Mouse (Mus musculus) fat pad, adult 2 months (tissue): ENCODE results near the gene Crocc.

Experiments
- DNase-seq: peaks from one replicate; pipeline ENCODE4 v3.0.0-alpha.2; 2011; ENCODE audit warnings: low read depth, low spot score; ENCODE audit errors: extremely low read depth

Gene Crocc

DNA sequence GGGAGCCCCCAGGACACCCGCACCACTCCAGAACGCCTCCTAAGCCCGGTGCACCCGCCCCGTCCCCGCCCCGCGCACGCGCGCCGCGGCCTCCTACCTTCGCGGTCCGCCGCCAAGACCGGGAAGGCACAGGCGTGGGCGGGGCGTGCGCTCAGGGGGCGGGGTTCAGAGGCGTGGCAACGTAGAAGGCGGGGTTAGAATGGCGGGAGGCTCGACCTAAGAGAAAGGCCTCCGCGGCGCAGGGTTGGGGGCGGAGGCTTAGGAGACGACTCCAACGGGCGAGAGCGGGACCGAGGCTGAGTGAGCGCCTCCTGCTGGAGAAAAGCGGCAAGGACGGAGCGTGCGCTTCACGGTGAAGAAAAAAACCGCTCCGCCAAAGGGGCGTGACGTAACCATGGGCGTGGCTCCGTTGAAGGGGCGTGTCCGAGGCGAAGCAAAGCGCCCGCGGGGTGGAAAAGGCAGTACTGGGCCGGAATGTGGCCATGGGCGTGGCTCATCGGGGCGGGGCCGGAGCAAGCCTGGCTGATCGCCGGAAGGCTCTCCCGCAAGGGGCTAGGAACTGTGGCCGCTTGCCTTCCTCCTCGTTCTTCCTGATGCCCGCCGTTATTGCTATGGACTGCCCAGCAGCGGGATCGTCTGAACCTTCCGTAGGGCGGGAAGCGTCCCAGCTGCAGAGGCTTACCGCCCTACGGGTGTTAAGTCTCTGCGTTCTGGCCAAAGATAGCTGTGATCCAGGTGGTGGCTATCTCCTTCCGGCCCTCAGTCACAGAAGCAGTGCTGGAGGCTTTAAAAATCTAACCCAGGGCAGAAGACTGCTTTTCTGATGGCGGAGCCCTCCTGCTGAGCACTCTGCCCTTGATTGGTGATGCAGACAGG is at the start of gene Crocc:
Crocc (minus strand) TSS at position 125 of the 876 bp plus-strand sequence.
- peak; percentile 67 for DNase-seq

DNA sequence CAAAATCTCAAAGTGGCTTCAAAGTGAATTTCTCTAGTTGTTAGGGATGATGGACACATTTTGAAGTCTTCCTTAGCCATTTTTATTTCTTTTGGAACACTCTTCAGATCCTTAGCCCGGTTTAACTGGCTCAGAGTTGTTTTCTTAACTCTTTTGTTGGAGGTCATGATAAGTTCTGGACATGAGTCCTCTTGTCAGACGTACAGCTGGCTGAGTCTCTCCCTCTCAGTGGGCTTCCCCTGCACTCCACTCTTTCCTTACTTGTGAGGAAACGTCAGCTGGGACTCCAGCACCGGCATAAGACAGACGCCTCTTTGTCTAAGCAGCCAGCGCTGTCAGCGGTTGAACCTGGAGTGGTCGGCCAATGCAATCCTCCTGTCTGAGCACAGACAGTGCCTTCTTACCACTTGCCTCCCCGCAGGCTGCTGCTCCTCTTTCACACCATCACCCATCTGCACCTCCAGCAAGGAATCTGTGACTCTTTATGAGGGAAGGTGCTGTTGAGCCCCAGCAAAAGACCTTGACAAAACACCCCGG is 47.9 kb upstream of the Crocc start:
- no peak for DNase-seq

DNA sequence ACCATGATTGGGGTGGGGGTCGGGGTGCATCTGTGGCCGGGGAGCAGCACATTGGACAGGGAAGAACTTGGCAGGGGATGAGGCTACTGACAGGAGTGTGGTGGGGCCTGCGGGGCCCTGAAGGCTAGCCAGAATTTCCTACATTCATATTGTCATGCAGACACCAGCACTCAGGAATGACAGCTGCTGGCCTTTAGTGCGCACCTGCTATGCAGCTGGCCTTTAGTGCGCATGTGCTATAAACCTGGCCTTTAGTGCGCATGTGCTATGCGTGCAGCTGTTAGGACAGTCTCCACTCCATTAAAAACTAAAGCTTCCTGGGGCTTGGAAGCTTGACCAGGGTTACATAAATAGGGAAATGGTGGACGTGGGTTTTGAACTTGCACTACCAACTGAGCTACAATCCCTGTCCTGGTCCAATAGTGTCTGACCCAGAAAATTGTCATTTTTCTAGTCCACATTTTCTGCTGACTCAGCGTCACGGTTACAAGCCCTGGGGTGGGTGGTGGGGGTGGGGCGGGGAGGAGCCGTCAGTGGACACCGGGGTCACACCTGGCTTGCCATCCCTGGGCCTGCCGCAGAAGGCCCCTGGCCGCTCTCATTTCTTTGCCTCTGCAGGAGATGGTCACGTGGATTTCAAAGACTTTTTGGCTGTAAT is 46.3 kb upstream of the Crocc start:
- DNase-seq, result no peak

DNA sequence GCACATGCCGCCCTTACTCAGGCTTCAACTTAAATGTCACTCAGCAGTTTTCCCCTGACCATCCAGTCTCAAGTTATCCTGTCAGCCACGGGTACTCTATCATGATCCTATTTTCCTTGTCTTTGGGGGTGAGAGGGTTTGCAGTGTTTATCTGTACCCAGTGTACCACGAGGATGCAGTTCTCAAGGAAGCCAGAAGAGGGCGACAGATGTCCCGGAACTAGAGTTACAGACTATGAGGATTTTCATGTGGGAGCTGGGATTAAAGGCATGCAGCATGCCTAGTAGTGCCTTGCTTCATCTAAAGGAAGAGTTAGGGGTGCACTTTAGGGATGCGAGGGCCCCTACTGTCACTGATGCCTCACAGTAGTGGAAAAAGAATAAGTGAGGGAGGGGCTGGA is 41.5 kb upstream of the Crocc start:
- DNase-seq, result no peak

DNA sequence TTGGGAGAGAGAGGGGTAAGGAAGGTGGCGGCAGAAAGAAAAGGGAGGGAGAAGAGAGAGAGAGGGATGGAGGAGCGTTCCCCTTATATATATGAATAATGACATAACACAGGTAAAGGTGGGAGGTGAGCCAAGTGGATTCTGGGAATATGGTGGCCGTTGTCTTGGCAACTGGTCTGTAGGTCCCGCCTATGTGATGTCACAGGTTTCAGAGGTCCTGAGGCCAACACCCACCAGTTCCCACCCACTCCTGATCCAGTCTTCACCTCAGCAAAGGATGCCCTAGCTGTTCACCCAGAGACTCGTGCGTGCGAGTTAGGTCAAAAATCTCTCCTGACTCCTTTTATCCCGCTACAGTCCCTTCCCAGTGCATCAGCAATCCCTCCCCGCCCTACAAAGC is 40.9 kb upstream of the Crocc start:
- no peak for DNase-seq

DNA sequence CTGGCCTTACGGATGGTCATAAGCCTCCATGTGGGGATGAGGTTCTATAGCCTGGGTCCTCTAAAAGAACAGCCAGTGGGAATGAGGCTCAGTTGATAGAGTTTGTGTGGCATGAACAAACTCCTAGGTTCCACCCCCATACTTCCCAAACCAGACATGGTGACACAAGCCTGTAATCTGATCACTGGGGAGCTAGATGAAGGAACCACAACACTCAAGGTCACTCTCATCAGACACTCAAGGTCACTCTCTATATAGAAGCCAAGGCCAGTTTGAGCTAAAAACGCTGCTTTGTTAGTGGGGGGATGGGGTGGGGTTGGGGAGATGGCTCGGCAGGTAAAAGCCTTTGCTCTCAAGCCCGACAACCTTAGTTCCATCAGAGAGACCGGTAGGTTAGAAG is 39.6 kb upstream of the Crocc start:
- no peak for DNase-seq

DNA sequence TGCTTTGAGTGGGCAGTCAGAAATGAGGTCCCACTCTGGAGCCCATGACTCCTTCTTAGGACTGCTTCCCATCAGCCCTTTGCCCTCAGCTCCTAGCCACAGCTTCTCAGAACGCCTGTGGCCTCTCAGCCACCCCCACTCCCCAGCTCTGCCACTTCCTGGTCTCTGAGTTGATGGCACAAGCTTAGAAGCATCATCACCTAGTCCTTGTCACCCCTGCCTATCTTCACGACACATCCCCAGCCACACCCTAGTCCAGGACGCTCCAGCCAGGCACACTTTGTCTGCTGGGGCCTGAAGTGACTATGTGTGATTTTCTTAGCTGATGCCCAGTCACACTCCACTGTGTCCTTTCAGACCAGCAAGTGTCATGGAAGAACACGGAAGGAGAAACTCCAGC is 38.6 kb upstream of the Crocc start:
- DNase-seq, result no peak

DNA sequence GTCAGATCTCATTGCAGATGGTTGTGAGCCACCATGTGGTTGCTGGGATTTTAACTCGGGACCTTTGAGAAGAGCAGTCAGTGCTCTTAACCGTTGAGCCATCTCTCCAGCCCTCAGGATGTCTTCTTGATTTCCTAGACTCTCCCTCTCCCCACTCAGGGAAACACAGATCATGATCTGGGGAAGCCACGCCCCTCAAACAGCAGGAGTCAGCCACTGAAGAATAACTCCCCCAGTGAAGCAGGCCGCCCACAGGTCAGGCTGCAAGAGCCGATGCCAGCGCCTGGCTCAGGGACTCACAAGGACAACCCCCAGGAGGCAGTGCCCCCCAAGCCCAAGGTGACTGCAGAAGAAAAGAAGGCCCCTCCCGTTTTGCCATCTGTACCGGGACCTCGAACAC is 36.4 kb upstream of the Crocc start:
- DNase-seq, result no peak

DNA sequence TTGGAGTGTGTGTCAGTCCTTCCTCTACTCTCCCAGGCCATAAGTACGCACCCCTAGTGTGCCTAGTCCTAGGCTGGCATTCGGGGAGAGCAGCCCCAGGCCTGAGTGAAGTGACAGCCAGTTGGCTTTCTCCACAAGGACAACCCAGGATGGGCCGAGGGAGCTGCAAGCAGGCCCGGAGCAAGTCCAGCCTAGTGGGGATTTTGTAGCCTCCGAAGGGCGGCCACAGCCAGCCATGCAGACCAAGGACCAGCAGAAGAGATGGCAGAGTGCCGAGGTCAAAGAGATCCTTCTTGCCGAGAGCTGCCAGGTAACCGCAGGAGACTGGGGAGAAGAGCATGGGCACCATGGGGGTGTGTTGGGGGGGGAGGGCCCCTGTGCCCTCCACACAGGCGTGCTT is 34.7 kb upstream of the Crocc start:
- no peak for DNase-seq

DNA sequence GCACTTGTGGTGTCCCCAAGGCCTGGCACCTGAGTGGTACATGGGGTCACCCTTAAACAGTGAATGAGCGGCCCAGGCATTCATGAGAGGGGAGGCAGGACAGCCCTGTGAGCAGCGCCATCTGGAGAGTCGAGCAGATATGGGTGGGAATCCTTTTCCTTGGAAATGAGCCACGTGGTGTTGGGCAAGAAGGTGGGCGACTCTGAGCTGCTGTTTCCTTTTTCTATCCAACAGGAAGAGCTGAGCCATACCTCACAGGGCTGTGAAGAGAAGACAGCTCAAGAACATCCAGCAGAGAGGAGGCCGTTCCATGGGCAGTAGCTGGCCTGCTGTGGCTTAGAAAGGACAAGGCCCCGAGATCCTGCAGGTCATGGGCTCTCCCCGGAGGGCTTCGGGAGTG is 28.4 kb upstream of the Crocc start:
- no peak for DNase-seq

DNA sequence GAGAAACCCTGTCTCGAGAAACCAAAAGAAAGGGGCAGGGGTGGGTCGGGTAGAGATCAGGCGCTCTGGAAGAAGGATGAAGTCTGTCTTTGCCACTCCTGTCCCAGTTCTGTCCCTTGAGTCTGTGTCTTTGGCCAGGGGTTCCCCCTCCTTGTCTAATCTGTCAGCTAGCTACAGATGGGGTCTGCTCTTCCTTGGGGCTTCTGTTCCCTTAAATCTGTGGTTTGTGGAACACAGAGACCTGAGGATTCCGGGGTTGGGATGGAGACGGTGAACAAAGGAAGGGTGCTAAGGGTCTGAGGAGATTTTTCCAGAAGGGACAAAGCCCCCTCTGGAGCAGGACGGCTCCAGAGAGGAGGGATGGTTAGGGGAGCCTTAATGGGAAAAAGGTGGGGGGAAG is 27.7 kb upstream of the Crocc start, which contains the start of gene Spata21:
Spata21 (plus strand) TSS at position 301 of the 400 bp plus-strand sequence.
- DNase-seq, result no peak

DNA sequence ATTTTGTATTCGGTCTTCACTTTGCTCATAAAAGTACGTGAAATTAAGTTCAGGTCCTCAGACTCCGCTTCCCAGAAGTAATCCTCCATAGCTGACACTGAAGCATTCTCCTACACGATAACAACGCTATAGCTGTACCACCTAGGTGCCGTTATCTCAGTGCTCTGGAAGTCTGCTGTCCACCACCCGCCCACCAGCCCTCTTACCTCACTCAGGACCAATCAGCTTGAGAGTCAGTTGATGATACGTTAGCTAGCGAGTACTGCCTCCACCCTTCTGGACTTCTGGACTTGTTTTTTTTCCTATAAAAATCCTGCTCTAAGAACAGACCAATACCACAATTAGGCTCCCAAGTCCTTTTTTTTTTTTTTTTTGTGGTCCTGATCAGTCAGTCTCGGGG is 26.5 kb upstream of the Crocc start:
- no peak for DNase-seq

DNA sequence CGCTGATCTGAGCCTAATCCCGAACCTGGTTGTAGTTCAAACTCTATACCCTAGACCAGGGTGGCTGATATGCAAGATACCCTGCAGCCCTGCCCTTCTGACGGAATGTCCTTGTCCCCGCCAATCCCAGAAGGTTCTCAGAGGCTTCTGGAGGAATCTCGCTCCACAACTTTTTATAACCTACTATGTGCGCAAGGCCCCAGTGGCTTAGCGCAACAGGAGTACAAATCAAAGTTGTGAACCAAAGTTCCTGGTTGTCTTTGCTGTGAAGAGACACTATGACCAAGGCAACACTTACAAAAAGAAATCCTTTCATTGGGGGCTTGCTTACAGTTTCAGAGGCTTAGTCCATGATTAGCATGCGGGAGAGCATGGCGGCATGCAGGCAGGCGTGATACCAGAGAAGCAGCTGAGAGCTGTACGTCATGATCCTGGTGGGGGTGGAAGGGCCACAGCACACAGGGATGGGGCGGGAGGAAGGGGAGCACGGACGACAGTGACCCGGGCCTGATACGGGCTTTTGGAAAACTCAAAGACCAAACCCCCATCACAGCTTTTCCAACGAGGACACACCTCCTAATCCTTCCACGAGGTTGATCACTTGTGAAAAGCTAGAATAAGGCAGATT is 18.3 kb upstream of the Crocc start:
- no peak for DNase-seq

DNA sequence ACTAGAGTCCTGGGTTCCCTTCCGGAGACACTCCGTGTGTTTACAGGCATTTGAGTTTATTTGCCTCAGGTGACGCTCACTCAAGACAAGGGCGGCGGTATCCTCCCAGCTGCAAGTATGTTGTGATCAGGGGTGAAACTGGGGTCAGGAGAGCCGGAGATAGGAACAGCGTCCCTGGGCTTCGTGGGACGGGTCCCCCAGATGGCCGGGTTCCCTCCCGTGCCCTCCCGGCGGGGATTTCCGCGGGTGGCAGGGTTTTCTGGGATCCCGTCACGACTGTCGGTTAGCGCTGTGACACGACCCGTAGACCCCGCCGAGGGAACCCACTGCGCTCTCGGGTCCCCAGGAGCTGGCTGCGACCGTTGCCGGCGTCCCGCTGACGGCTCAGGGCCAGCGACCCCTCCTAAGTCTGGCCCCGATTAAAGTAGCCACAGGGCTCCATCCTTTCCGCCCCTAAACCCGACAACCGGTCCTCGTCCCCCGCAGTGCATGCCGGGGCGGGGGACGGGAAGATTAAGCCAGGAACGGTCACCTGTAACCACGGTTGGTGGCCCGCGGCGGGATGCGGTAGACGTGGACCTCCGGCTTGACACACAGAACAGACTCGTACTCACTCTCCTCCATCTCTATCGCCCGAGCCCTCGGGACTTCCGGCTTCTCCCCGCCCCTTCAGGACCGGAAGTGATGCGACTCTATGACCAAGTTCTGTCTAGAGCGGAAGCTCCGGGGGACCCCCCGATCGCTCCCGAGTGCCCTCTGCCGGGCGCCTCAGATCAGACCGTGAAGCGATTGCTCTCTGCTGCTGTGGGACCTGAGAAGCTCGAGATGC is 17.5 kb upstream of the Crocc start, which contains the start of gene Necap2:
Necap2 (minus strand) TSS at position 677 of the 829 bp plus-strand sequence.
- no peak for DNase-seq

DNA sequence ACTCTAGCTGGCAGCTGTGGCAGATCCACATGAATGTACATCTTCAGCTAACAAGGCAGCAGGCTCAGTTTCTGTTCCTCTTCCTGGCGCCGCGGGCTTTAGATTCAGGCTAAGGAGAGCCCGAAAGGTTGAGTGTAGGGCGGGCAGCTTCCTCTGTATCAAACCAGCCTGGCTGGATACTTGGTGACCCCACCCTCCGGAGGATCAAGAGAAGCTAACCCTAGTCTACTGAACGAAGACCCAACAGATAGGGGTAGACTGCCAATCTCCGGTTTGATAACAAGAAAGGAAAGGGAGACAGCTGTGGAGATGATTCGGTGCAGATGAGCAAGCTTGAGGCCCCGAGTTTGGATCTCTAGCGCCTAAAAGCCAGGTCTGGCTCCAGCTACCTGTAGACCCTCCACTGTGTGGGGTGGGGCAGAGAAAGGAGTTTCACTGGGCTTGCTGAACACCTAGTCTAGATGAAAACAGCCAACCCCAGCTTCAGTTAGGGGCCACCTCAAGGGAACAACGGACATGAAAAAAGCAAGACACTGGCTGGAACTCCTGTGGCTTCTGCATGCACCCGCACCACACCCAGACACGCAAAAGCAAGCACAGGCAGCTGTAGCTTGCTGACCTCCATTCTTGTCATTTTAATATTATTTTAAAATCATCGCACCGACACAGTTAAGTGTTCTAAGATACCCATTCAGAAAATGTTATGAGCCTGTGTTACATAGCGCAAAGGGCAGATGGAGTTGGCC is 16.6 kb upstream of the Crocc start:
- DNase-seq, result no peak

DNA sequence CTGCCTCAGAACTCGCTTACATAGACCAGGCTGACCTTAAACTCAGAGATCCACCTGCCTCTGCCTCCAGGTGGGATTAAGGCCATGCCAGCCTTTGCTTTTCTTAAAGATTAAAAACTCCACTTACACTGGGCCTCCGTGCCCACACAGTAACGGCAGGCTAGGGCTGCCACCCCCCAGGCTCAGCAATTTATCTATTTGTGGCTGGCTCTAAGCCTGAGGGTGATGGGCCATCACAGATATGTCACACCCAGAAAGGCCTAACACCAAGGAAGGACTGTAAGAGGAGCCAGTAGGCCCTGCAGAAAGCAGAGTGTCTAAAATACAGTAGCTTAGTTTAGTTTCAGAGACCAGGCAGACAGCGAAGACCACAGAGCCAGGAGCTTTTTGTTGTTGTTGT is 13.8 kb upstream of the Crocc start:
- DNase-seq, result no peak

DNA sequence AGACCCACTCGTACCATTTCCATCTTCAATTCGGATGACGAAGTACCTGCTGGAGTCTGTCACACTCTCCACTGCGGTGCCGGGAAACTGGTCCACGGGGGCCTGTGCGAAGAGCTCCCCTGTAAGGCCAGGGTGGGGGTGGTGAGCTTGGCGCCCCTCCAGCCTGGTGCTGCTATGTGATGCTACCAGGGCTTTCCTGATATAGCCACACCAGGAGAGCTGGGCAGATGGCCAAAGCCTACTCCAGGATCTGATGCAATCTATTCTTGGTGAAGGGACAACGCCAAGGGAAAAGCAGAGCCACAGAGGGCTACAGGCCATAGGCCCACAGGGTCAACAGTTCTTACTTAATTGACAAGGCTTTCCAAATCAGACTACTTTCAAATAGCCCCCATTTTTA is 13.3 kb upstream of the Crocc start:
- no peak for DNase-seq

DNA sequence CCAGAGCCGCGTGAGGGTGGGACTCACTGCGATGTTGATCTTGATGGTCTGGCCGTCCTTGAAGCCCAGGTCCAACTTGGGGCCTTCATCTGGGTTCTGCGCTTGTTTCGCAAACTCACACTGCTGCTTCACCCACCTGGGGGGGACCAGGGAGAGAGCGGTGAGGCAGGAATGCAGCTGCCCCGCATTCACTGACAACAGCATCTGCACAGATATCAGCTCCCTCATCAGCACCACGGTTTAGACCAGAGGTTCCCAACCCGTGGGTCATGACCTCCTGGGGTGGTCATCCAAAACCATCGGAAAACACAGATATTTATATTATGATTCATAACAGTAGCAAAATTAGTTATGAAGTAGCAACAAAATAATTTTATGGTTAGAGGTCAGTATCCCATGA is 12.2 kb upstream of the Crocc start:
- DNase-seq, result no peak

DNA sequence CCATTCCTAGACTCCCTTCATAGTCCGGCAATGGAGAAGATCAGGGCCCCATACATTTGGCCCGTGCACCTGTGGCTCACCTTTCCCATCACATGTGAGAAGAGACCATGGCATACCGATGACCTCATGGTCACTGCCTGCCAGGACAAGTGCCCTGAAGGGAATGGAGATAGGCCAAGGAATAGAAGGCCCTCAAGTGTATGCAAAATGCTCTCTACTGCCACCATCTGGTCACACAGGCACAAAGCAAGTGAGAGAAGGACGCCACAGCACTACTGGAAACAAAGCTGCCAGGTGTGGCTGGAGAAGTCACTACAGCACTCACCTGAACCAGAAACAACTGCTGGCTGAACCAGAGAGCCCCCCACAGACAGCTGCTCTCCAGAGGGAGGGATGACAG is 9.4 kb upstream of the Crocc start:
- DNase-seq, result no peak

DNA sequence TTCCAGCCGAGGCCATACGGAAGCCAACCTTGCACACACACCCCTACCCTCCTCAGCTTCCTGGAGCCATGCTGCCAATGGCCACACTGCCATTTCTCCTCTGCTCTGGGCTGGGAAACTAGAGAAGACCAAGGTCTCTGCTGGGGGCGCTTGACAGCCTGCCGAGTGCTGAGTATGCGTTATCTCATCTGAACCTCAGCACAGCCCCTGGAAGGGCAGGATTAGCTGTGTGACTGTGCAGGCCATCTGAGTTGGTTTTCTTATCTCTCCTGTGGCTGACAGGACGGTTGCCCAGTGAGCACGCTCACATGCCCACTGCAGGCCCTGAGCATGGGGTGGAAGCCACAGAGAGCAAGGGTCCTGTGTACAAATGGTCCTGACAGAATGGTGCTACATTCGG is 8.3 kb upstream of the Crocc start:
- DNase-seq, result no peak
